Mouse (Mus musculus) heart, embryonic 13.5 days (tissue): ENCODE measurements around the gene Phkg1. TPM values are rescaled to one million over a fixed set of nuclear protein-coding genes. Genes with fewer than 3 reads are reported as not detected.
"Not testable (repeated sequence)": the region's sequence is repeated elsewhere in the genome, so short reads cannot be mapped to it uniquely, and the experiment has no call there.

ENCODE experiments used
- ATAC-seq: fragments of 200-750 bp; cut with Nextera tagmentation; 2 replicates; pipeline ENCODE4 v1.8.0; 2017; ENCODE audit warnings: moderate TSS enrichment; ENCODE audit not compliant: insufficient number of reproducible peaks, low FRiP score, low TSS enrichment; ENCODE audit errors: extremely low read depth
- H3K27ac ChIP-seq: fragments of 300-500 bp; sonication (generic); replicated peaks from 2 replicates; pipeline ENCODE4 v1.5.1; 2015; ENCODE audit warnings: moderate library complexity, mild to moderate bottlenecking, inconsistent platforms
- H3K27me3 ChIP-seq: fragments of 300-500 bp; sonication (generic); replicated peaks from 2 replicates; pipeline ENCODE4 v1.6.1; 2015; ENCODE audit warnings: mild to moderate bottlenecking, inconsistent platforms
- H3K36me3 ChIP-seq: fragments of 300-500 bp; sonication (generic); 2 replicates; pipeline ENCODE4 v1.6.1; 2015; ENCODE audit warnings: mild to moderate bottlenecking, inconsistent platforms
- H3K4me1 ChIP-seq: fragments of 300-500 bp; sonication (generic); 2 replicates; pipeline ENCODE4 v1.6.1; 2015; ENCODE audit warnings: inconsistent platforms
- H3K4me2 ChIP-seq: fragments of 300-500 bp; sonication (generic); 2 replicates; pipeline ENCODE4 v1.6.1; 2015; ENCODE audit warnings: inconsistent platforms, mild to moderate bottlenecking, moderate library complexity
- H3K4me3 ChIP-seq: fragments of 300-500 bp; sonication (generic); 2 replicates; pipeline ENCODE4 v1.5.1; 2015; ENCODE audit warnings: moderate library complexity, mild to moderate bottlenecking, inconsistent platforms
- H3K9ac ChIP-seq: fragments of 300-500 bp; sonication (generic); 2 replicates; pipeline ENCODE4 v1.6.1; 2015; ENCODE audit warnings: inconsistent platforms, mild to moderate bottlenecking, moderate library complexity
- H3K9me3 ChIP-seq: fragments of 300-500 bp; sonication (generic); 2 replicates; pipeline ENCODE4 v1.6.1; 2016; ENCODE audit warnings: inconsistent platforms
- WGBS: fragments of 180-500 bp; shearing (Covaris S2); methylation state at CpG from one replicate; pipeline ENCODE4 v1.1.7; 2015; ENCODE audit warnings: mixed read lengths; 5-methylcytosine and 5-hydroxymethylcytosine counted together
- polyA plus RNA-seq: library from polyadenylated mRNA; unstranded; fragments of >200 nt; fragmentation: Nextera tagmentation; extraction: Ambion mirVana; gene quantifications from 2 replicates; pipeline ENCODE4 v1.2.1, GENCODE M21; 2015

The Phkg1 gene
- polyA plus RNA-seq, 1 experiment from 2014 or later: 1.4 TPM

- Histone ChIP-seq H3K4me3 (no peak overlapping the region), H3K9me3 (no peaks in the 10 kb centered on the region), H3K9ac (no peak overlapping the region), H3K27ac (no peak overlapping the region), H3K36me3 (no peaks in the 10 kb centered on the region), H3K4me1 (no peaks in the 10 kb centered on the region), H3K4me2 (no peak overlapping the region), H3K27me3 (no peaks in the 10 kb centered on the region)
- 78% methylated on average over 8 of the region's 8 CpGs for WGBS
- ATAC-seq: no peak
Observed at GRCm38 (mm10) chr5:129924820-129925452, 26.6 kb upstream of the Phkg1 start.

GRCm38 (mm10) chr5:129921972-129922371, 23.6 kb upstream of the Phkg1 start:
- Histone ChIP-seq H3K4me1 (no peaks in the 10 kb centered on the region), H3K9me3 (no peaks in the 10 kb centered on the region), H3K4me3 (no peak overlapping the region), H3K27ac (no peak overlapping the region), H3K36me3 (no peaks in the 10 kb centered on the region), H3K9ac (no peak overlapping the region), H3K27me3 (no peaks in the 10 kb centered on the region), H3K4me2 (no peak overlapping the region)
- ATAC-seq: no peak
- 88% methylated on average over 4 of the region's 4 CpGs for WGBS

DNA sequence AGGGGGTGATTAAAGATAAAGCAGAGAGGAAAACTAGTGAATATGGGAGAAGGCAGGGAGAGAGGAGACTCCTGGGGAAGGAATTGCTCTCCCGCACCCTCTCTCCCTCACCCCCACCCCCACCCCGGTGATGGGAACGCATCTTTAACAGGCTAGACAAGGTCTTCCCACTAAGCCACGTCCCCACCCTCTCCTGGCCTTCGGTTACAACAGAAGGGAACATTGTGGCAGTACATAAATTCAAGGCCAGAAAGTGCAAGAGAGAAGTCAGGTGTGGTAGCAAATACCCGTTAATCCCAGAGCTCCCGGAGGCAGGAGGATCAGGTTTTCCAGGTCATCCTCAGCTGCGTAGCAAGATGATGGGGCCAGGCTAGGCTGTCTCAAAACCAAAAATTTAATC, 21.0 kb upstream of the Phkg1 start:
- Histone ChIP-seq H3K4me2 (no peak overlapping the region), H3K9ac (no peak overlapping the region)

DNA sequence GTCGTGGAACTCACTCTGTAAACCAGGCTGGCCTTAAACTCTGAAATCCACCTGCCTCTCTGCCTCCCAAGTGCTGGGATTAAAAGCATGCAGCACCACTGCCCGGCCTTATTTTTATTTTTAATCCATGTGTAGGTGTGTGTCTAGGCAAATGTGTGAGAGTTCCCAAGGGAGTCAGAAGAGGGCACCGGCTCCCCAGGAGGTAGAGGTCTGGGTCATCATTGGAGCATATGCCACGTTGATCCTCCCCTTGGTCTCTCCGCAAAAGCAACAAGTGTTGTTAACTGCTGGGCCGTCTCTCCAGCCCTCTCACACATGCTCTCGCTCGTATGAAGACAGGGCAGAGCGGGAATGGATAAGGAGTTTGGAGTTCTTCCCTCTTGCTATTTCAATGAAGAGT, 20.4 kb upstream of the Phkg1 start:
- H3K4me1 ChIP-seq: no peaks in the 10 kb centered on the region
- H3K9me3 ChIP-seq: no peaks in the 10 kb centered on the region
- H3K27me3 ChIP-seq: no peaks in the 10 kb centered on the region
- H3K4me2 ChIP-seq: no peak overlapping the region
- H3K4me3 ChIP-seq: no peak overlapping the region
- H3K36me3 ChIP-seq: no peaks in the 10 kb centered on the region
- H3K27ac ChIP-seq: no peak overlapping the region
- no peak overlapping the region for H3K9ac ChIP-seq
- ATAC-seq: no peak
- 66% methylated on average over 9 of the region's 9 CpGs for WGBS

More for the DNA sequence above, 21.0 kb upstream of the Phkg1 start:
- Histone ChIP-seq H3K4me3 (no peak overlapping the region), H3K4me1 (no peaks in the 10 kb centered on the region), H3K9me3 (no peaks in the 10 kb centered on the region), H3K27me3 (no peaks in the 10 kb centered on the region), H3K27ac (no peak overlapping the region), H3K36me3 (no peaks in the 10 kb centered on the region)
- WGBS: 62% methylated on average over 8 of the region's 8 CpGs
- no peak for ATAC-seq

DNA sequence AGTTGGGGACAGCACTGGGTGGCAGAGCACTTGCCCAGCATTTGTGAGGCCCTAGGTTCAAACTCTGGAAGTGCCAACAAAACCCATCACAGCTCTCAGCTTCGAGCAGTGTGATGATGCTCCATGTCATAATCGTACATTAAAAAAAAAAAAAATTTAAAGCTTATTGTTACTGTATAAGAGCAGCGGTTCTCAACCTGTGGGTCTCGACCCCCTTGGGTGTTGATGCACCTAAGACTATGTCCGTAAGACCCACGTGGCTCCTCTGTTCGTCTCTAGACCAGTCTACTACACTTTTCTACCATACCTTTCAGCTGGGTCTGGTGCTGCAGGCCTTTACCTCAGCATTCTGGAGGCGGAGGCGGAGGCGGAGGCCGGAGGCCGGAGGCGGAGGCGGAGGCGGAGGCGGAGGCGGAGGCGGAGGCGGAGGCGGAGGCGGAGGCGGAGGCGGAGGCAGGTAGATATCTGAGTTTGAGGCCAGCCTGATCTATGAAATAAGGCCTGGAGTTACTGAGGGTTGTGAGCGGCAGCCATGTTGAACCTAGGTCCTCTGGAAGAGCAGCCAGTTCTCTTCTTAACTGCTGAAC, 19.8 kb upstream of the Phkg1 start:
- H3K9ac ChIP-seq: no peak overlapping the region
- H3K9me3 ChIP-seq: no peaks in the 10 kb centered on the region
- H3K4me1 ChIP-seq: no peaks in the 10 kb centered on the region
- no peak for ATAC-seq
- H3K27me3 ChIP-seq: no peaks in the 10 kb centered on the region
- H3K4me2 ChIP-seq: no peak overlapping the region
- no peak overlapping the region for H3K4me3 ChIP-seq
- no peak overlapping the region for H3K27ac ChIP-seq
- no peaks in the 10 kb centered on the region for H3K36me3 ChIP-seq
- 80% methylated on average over 24 of the region's 24 CpGs for WGBS

DNA sequence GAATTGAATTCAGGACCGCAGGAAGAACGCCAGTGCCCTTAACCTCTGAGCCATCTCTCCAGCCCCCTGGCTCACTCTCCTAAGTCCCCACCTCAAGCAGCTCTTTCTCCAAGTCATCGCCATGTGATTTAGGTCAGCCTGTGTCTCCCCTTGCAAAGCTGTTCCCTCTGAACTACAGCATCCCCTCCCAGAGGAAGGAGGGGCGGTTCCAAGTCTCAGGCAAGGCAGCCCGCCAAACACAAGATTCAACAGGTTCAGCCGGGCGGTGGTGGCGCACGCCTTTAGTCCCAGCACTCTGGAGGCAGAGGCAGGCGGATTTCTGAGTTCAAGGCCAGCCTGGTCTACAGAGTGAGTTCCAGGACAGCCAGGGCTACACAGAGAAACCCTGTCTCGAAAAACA, 17.1 kb upstream of the Phkg1 start:
- not testable (repeated sequence) for H3K4me2 ChIP-seq, H3K4me1 ChIP-seq, H3K27ac ChIP-seq, H3K4me3 ChIP-seq, H3K9me3 ChIP-seq, H3K9ac ChIP-seq, H3K27me3 ChIP-seq, H3K36me3 ChIP-seq, ATAC-seq
- WGBS: 76% methylated on average over 11 of the region's 11 CpGs

GRCm38 (mm10) chr5:129914024-129914423, 15.7 kb upstream of the Phkg1 start:
- H3K4me1 ChIP-seq: peaks cover 3% of the 10 kb centered on the region; the same call in 1 of the 2 replicates
- ATAC-seq: no peak
- H3K4me2 ChIP-seq: no peak overlapping the region
- 34% methylated on average over 2 of the region's 2 CpGs for WGBS
- H3K27me3 ChIP-seq: no peaks in the 10 kb centered on the region
- H3K9ac ChIP-seq: no peak overlapping the region
- H3K9me3 ChIP-seq: no peaks in the 10 kb centered on the region
- no peaks in the 10 kb centered on the region for H3K36me3 ChIP-seq
- no peak overlapping the region for H3K27ac ChIP-seq
- no peak overlapping the region for H3K4me3 ChIP-seq

DNA sequence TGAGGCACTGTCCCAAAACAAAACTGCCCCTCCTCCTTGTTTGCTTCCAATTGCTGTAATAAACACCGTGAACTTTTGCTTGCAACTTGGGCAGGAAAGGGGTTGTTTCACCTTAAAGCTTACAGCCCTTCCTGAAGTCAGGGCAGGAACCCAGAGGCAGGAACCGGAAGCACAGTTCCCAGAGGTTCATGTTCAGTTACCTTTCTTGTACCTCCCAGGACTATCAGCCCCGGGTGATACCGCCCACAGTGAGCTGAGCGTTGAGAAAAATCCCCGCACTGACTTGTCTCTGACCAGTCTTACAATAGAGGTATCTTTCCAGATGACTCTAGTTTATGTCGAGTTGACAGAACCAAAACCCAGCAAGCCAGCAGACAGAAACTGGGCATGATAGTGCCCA, 11.2 kb upstream of the Phkg1 start:
- no peak overlapping the region for H3K9ac ChIP-seq
- H3K4me2 ChIP-seq: peak overlapping the region; percentile 91
- no peaks in the 10 kb centered on the region for H3K36me3 ChIP-seq
- ATAC-seq: no peak
- no peak overlapping the region for H3K4me3 ChIP-seq
- no peak overlapping the region for H3K27ac ChIP-seq
- peaks cover 10% of the 10 kb centered on the region; the same call in 1 of the 2 replicates for H3K4me1 ChIP-seq
- H3K27me3 ChIP-seq: no peaks in the 10 kb centered on the region
- H3K9me3 ChIP-seq: no peaks in the 10 kb centered on the region
- WGBS: 75% methylated on average over 7 of the region's 7 CpGs

DNA sequence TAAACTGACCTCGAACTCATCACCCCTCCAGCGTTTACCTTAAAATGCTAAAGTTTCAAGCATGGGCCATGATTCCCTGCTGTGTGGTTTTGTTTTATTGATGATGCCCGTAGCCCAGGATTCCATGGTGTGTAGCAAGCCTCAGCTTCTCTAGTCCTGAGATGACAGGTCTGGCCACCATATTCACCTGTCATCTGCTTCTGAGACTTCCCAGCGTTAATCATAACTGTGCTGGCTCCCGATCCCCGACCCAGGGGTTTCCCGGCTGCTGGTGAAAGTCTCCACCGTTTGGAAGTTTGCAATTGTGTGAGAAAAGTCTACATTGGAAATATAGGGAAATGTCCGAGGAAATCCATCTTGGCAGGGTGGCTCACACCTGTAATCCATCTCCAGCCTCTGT, 10.8 kb upstream of the Phkg1 start:
- ATAC-seq: no peak
- Histone ChIP-seq H3K4me2 (peak overlapping the region; percentile 91), H3K4me1 (peaks cover 10% of the 10 kb centered on the region; the same call in 1 of the 2 replicates), H3K27me3 (no peaks in the 10 kb centered on the region), H3K9ac (no peak overlapping the region; the same call in 1 of the 2 replicates), H3K36me3 (no peaks in the 10 kb centered on the region), H3K9me3 (no peaks in the 10 kb centered on the region), H3K27ac (no peak overlapping the region), H3K4me3 (peak overlapping the region; percentile 69)
- WGBS: 73% methylated on average over 9 of the region's 9 CpGs

- under 1% methylated on average over 63 of the region's 63 CpGs for WGBS
- H3K36me3 ChIP-seq: no peaks in the 10 kb centered on the region
- peak within 1 kb of the TSS; percentile 91 for H3K4me2 ChIP-seq
- H3K27me3 ChIP-seq: no peaks in the 10 kb centered on the region
- ATAC-seq: peak; percentile 94
- peaks cover 10% of the 10 kb centered on the region; the same call in 1 of the 2 replicates for H3K4me1 ChIP-seq
- no peaks in the 10 kb centered on the region for H3K9me3 ChIP-seq
- peak within 1 kb of the TSS; percentile 89 for H3K9ac ChIP-seq
- H3K27ac ChIP-seq: peak within 1 kb of the TSS; percentile 88
- peak within 1 kb of the TSS; percentile 69 for H3K4me3 ChIP-seq
Observed at GRCm38 (mm10) chr5:129908242-129908965, 10.1 kb upstream of the Phkg1 start, which contains the start of gene Nupr1l. Gene Nupr1l, plus strand, starts transcription at chr5:129908540.

GRCm38 (mm10) chr5:129907775-129908174, 9.4 kb upstream of the Phkg1 start:
- H3K9me3 ChIP-seq: no peaks in the 10 kb centered on the region
- H3K27me3 ChIP-seq: no peaks in the 10 kb centered on the region
- H3K4me1 ChIP-seq: peaks cover 10% of the 10 kb centered on the region; the same call in 1 of the 2 replicates
- ATAC-seq: no peak
- peaks cover 6% of the 10 kb centered on the region for H3K36me3 ChIP-seq
- peak overlapping the region; percentile 89 for H3K9ac ChIP-seq
- WGBS: 22% methylated on average over 4 of the region's 4 CpGs
- H3K4me2 ChIP-seq: peak overlapping the region; percentile 91
- no peak overlapping the region for H3K27ac ChIP-seq
- H3K4me3 ChIP-seq: peak overlapping the region; percentile 69
